Mouse (Mus musculus): Measurements from ENCODE around the gene Ada. TPM values are rescaled to one million over a fixed set of nuclear protein-coding genes. Genes with fewer than 3 reads are reported as not detected.

Gene Ada
- polyA plus RNA-seq, 1 experiment from 2014 or later: 11.0 TPM

- ATAC-seq (replicated peaks; ENCODE audit: insufficient number of reproducible peaks, low FRiP score, low TSS enrichment, low read depth) (no peak), DNase-seq (ENCODE audit: low spot score) (no peak)
- no peaks in the 10 kb centered on the region for H3K36me3 ChIP-seq (replicated peaks; ENCODE audit: control insufficient read depth, insufficient read depth, low read depth, low read length)
- H3K9ac ChIP-seq (replicated peaks; ENCODE audit: low read length): no peak overlapping the region
- no peak overlapping the region for H3K4me2 ChIP-seq (ENCODE audit: low read depth, low read length)
- H3K9me3 ChIP-seq (replicated peaks; ENCODE audit: control insufficient read depth, low read length): no peaks in the 10 kb centered on the region
- no peaks in the 10 kb centered on the region for H3K27me3 ChIP-seq (ENCODE audit: control insufficient read depth, insufficient read depth, low read length)
- H3K27ac ChIP-seq (replicated peaks; ENCODE audit: low read depth, low read length): no peak overlapping the region
- no peaks in the 10 kb centered on the region for H3K4me1 ChIP-seq (ENCODE audit: control insufficient read depth, insufficient read depth, low read length)
- WGBS: 86% methylated on average over 2 of the region's 2 CpGs
- H3K4me3 ChIP-seq (ENCODE audit: low read depth, low read length): no peak overlapping the region
These were observed 67.7 kb downstream of the Ada start for GRCm38 (mm10) chr2:163682344-163682743.

DNA sequence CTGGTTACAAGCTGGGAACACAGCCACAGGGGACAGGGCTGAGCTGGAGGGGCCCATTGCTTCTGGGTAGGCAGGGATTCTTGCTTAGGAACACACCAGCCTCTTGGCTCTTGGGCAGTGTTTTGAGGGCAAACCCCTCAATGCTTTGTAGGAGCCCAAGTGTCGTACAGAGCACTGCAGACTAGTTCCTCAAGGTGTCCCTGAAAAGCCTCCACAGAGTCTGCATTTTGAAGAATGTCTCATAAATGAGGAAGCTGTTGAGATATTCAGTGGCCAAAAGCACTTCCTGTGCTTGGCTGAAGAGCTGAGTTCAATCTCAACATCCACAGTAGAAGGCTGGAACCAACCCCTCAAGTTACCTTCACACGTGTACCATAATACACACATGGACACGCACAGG is 73.3 kb downstream of the Ada start:
- no peaks in the 10 kb centered on the region for H3K36me3 ChIP-seq (replicated peaks; ENCODE audit: control insufficient read depth, insufficient read depth, low read depth, low read length)
- no peak overlapping the region; the same call in 1 of the 2 replicates for H3K4me2 ChIP-seq (ENCODE audit: low read depth, low read length)
- H3K9ac ChIP-seq (replicated peaks; ENCODE audit: low read length): no peak overlapping the region
- no peaks in the 10 kb centered on the region for H3K9me3 ChIP-seq (replicated peaks; ENCODE audit: control insufficient read depth, low read length)
- DNase-seq (ENCODE audit: low spot score): no peak
- H3K27ac ChIP-seq (replicated peaks; ENCODE audit: low read depth, low read length): no peak overlapping the region
- 89% methylated on average over 3 of the region's 3 CpGs for WGBS
- ATAC-seq (replicated peaks; ENCODE audit: insufficient number of reproducible peaks, low FRiP score, low TSS enrichment, low read depth): no peak
- no peak overlapping the region for H3K4me3 ChIP-seq (ENCODE audit: low read depth, low read length)
- H3K27me3 ChIP-seq (ENCODE audit: control insufficient read depth, insufficient read depth, low read length): no peaks in the 10 kb centered on the region
- peaks cover 3% of the 10 kb centered on the region; the same call in 1 of the 2 replicates for H3K4me1 ChIP-seq (ENCODE audit: control insufficient read depth, insufficient read depth, low read length)

Other genes with a start within 250 kb of the Ada start
- not detected in 2 replicates for gene Hnf4a, start 243.4 kb downstream of the Ada start, polyA plus RNA-seq (2014; fragmentation: Nextera tagmentation; extraction: Ambion mirVana)
- gene Ttpal, start 147.9 kb downstream of the Ada start, polyA plus RNA-seq (2014; fragmentation: Nextera tagmentation; extraction: Ambion mirVana): 45.3 and 47.2 TPM in 2 replicates
- gene Serinc3, start 105.1 kb downstream of the Ada start, polyA plus RNA-seq (2014; fragmentation: Nextera tagmentation; extraction: Ambion mirVana): 26.0 and 27.9 TPM in 2 replicates
- gene Pkig, start 91.9 kb downstream of the Ada start, polyA plus RNA-seq (2014; fragmentation: Nextera tagmentation; extraction: Ambion mirVana): 166 and 173 TPM in 2 replicates
- 0.71 TPM in 1 of 2 replicates, not detected in the other for gene Ccn5, start 70.6 kb upstream of the Ada start, polyA plus RNA-seq (2014; fragmentation: Nextera tagmentation; extraction: Ambion mirVana)
- not detected in 2 replicates for gene Kcnk15, start 103.4 kb upstream of the Ada start, polyA plus RNA-seq (2014; fragmentation: Nextera tagmentation; extraction: Ambion mirVana)
- 0.15 and 0.25 TPM in 2 replicates for gene Rims4, start 168.4 kb upstream of the Ada start, polyA plus RNA-seq (2014; fragmentation: Nextera tagmentation; extraction: Ambion mirVana)
- 332 and 344 TPM in 2 replicates for gene Ywhab, start 244.7 kb upstream of the Ada start, polyA plus RNA-seq (2014; fragmentation: Nextera tagmentation; extraction: Ambion mirVana)